Mouse (Mus musculus) embryonic stem cell, embryonic (primary cell): Measurements from ENCODE around the gene Ip6k1.

Experiments used
- CTCF ChIA-PET, 4 experiments: fragments of 300-600 bp in 2 of 4; fragments of 350-600 bp in 2 of 4; sonication (Branson Sonifier 250); formaldehyde crosslinking; loops; one replicate each; lab custom pipeline; 2022; ENCODE audit warnings: inconsistent platforms in 2 of 4; lab: Charles Lee
- POLR2A ChIA-PET, 4 experiments: fragments of 300-600 bp in 2 of 4; fragments of 350-600 bp in 2 of 4; sonication (Branson Sonifier 250); formaldehyde crosslinking; loops; one replicate each; lab custom pipeline; 2022; ENCODE audit warnings: antibody characterized with exemption in 4 of 4, inconsistent platforms in 1 of 4; lab: Charles Lee

The Ip6k1 gene

DNA sequence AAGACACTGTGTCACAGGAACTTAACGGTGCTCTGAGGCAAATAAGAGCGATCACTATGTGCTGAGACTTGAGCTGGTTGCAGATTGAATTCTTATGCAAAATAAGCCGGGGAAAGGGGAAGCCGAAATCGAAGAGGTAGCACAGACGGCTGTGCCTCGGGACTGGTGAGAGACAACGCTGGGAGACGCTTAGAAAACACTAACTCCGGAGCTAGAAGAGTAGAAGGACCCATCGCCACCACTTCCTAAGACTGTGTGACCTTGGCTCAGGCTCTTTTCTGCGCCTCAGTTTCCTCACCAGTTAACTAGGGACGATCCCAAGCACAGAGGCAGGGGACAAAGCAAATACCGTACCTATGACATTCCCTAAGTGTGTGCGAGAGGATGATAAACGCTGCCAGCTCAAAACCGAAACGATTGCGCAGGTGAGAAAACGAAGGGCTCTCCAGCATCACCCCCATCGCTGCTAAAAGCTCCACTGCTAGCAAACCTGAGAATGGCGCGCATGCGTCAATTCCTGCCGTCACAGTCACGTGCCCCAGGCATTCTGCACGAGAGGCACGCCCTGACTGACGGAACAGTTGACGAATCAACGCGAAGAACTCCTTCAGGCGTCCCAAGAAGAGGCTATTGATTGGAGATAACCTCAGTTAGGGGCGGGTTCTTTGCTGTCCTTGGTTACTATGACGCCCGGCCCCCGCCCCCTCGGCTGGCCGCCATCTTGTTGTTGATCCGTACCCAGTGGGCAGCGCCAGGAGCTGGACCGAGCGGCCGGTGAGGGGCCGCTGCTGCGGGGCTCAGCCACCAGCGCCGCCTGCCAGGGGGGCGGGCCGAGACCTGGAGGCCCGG is at the start of gene Ip6k1:
TSS of gene Ip6k1 (plus strand) at position 580 of the 849 bp plus-strand sequence.
- ChIA-PET CTCF (interaction anchor here (0.6 to 2.6 kb wide), 22 partner anchors 10 to 308 kb away, joined by 3 to 10 read pairs (median 5); partner anchors contain the start of genes Inka1 (in 2 of the 4) and Cdhr4 (in 1 of the 4)), POLR2A (interaction anchor here in 3 of 4 experiments (0.5 to 4.0 kb wide), 94 partner anchors 8 to 1621 kb away, joined by 3 to 32 read pairs (median 5); partner anchors contain the start of genes Amigo3 (in 3 of the 3), Cdhr4 (in 3 of the 3), Gmppb (in 3 of the 3) and Inka1 (in 3 of the 3))

DNA sequence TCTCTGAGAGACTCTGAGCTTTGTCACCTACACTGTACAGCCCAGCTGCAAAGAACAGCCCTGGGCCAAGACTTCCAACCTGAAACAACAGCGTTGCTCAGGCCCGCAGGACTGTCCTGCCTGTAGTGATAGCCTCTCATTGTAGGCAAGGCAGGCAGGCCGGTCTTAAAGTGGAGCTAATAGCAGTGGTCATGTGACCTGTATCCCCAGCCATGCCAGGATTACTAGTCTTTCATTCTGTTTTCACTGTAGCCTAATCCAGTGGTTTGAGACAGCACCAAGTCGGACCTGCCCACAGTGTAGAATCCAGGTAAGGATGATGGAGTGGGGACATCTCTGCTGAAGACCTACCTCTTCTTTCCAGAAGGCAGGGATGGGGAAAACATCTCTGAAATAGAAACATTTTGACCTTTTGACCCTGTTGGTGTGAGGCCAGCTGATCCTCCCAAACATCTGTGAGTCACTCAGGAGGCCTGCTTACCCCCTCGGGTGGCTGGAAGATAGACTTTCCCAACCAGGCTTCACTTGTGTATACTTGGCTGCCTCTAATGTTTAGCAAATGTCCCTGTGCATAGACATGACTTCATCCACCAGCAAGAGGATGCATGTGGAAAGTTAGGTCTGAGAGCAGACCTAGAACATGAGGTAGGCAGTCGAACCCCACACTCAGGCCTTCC is 46.5 kb upstream of the Ip6k1 start:
- ChIA-PET POLR2A (interaction anchor here in 2 of 4 experiments (1.0 to 2.0 kb wide), 6 partner anchors 25 to 51 kb away, joined by 3 to 4 read pairs (median 4); partner anchors contain the start of genes Mst1r (in 2 of the 2) and Ip6k1 (in 1 of the 2)), CTCF (interaction anchor here in 2 of 4 experiments (0.8 to 1.2 kb wide), 5 partner anchors 8 to 310 kb away, joined by 3 to 5 read pairs (median 3); partner anchors contain the start of gene Mon1a (in 1 of the 2))

DNA sequence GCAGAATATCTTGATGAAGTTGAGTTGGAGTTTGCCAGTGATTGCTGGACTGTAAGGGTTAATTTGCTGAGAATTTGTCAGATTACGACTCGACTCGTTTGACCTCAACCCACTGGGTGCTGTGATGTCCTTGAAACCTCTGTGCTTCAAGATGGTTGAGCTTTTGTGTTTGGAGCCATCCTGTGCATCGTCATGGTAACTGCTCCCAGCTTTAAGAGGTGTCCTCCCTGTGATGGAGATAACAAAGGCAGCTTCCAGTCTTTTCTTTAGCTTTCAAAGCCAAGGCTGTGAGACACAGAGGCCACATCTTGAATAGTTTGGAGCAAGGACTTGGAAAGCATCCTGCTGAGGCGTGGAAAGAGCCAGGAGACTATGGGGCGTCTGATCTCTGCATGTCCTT is 45.2 kb upstream of the Ip6k1 start:
- CTCF ChIA-PET: interaction anchor here in 3 of 4 experiments (0.7 to 1.5 kb wide), 5 partner anchors 15 to 56 kb away, joined by 3 to 6 read pairs (median 4); partner anchors contain the start of gene Inka1 (in 1 of the 3)
- POLR2A ChIA-PET: interaction anchor here (0.6 to 2.6 kb wide), 19 partner anchors 10 to 201 kb away, joined by 3 to 10 read pairs (median 4); partner anchors contain the start of genes Ip6k1 (in 2 of the 4), Gm20661 (in 1 of the 4), Gmppb (in 1 of the 4) and Inka1 (in 1 of the 4)

DNA sequence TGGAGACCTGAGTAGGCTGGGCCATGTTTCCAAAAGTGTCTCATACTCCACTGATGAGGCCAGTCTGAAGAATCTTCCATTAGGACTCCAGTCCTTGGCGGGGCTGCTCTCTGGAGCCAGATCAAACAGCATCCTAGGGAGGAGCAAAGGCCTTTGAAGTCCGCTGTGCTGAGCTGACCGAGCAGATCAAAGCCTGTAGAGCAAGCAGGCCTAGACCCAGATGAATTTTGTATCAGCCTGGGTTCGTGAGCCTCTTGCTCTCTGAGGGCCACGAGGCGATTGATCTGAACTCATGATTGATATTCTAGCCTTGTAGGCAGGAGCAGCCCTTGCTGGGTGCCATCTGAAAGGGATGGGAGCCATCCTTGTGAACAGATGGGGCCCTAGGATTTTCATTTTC is 42.4 kb upstream of the Ip6k1 start:
- ChIA-PET POLR2A (interaction anchor here in 2 of 4 experiments (1.0 to 5.6 kb wide), 8 partner anchors 8 to 94 kb away, joined by 3 to 46 read pairs (median 27); partner anchors contain the start of genes Amigo3 (in 1 of the 2), Mst1r (in 1 of the 2) and Traip (in 1 of the 2)), CTCF (interaction anchor here in 3 of 4 experiments (2.5 to 5.3 kb wide), 6 partner anchors 11 to 96 kb away, joined by 10 to 57 read pairs (median 16); partner anchors contain the start of gene Amigo3 (in 1 of the 3))

DNA sequence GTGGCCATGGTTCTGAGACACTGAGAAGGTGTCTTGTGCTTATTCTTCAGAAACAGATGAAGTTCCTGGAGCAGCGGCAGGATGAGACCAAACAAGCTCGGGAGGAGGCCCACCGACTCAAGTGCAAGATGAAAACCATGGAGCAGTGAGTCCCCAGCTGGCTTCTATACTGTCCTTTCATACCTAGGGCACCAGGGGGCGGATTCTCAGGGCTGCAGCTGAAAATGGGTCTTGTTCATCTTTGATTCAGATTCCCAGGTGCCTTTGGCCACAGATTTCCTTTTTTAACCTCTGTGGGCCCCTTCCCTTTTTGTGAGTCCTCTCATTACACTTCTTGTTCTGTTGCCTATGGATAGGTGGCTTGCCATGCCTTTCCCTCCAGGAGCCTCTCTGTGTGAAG is 41.4 kb upstream of the Ip6k1 start:
- CTCF ChIA-PET: interaction anchor here (0.8 to 5.3 kb wide), 60 partner anchors 9 to 323 kb away, joined by 3 to 88 read pairs (median 5); partner anchors contain the start of genes Inka1 (in 3 of the 4), Traip (in 3 of the 4), Amigo3 (in 2 of the 4) and Gm20661 (in 2 of the 4)
- POLR2A ChIA-PET: interaction anchor here in 3 of 4 experiments (0.5 to 5.6 kb wide), 48 partner anchors 9 to 495 kb away, joined by 3 to 46 read pairs (median 4); partner anchors contain the start of genes Inka1 (in 3 of the 3), Ip6k1 (in 3 of the 3), Amigo3 (in 2 of the 3) and Camkv (in 2 of the 3)

DNA sequence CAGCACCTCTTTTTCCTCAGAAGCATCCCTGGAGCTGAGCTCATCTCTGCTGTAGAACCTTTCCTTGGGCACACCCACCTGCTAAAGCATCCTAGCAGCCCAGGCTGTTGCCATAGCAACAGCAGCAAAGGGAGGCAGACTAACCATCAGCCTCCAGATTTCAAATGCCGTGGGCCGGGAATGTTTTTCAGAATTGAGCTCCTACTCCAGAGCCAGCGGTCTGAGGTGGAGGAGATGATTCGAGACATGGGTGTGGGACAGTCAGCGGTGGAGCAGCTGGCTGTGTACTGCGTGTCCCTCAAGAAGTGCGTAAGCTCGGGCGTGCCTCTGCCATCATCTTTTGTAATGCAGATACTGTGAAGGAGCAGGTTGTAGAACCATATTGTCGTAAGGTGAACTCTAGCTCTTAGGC is 40.9 kb upstream of the Ip6k1 start:
- CTCF ChIA-PET: interaction anchor here (0.5 to 5.3 kb wide), 79 partner anchors 9 to 1072 kb away, joined by 3 to 88 read pairs (median 4); partner anchors contain the start of genes Amigo3 (in 3 of the 4), Inka1 (in 3 of the 4), Mst1r (in 3 of the 4) and Traip (in 3 of the 4)
- POLR2A ChIA-PET: interaction anchor here in 3 of 4 experiments (0.6 to 5.6 kb wide), 56 partner anchors 10 to 384 kb away, joined by 3 to 46 read pairs (median 4); partner anchors contain the start of genes Inka1 (in 3 of the 3), Ip6k1 (in 3 of the 3), Amigo3 (in 2 of the 3) and Camkv (in 2 of the 3)

DNA sequence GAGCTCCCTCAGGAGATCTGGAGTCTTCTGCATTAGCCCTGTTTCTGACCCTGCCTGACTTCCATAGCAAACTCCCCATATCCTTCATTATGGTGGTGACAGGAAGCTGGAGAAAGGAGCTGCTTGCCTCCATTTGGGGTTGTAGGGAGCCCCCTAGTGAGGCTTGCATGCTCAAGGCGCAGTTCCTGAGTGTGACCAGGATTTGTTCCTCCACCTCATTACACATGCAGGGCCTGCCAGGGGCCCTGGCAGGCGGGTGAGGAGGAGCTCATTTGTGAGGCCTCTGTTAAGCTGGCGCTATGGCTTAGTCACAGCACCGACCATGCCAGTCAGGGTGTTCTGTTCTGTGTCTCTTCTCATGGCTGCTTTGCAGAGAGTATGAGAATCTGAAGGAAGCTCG is 40.4 kb upstream of the Ip6k1 start:
- ChIA-PET CTCF (interaction anchor here (0.5 to 5.3 kb wide), 79 partner anchors 8 to 1072 kb away, joined by 3 to 88 read pairs (median 4); partner anchors contain the start of genes Amigo3 (in 3 of the 4), Mst1r (in 3 of the 4), Traip (in 3 of the 4) and Gm20661 (in 2 of the 4)), POLR2A (interaction anchor here in 3 of 4 experiments (0.6 to 5.6 kb wide), 56 partner anchors 10 to 384 kb away, joined by 3 to 46 read pairs (median 4); partner anchors contain the start of genes Amigo3 (in 3 of the 3), Inka1 (in 3 of the 3), Ip6k1 (in 3 of the 3) and Cdhr4 (in 2 of the 3))

DNA sequence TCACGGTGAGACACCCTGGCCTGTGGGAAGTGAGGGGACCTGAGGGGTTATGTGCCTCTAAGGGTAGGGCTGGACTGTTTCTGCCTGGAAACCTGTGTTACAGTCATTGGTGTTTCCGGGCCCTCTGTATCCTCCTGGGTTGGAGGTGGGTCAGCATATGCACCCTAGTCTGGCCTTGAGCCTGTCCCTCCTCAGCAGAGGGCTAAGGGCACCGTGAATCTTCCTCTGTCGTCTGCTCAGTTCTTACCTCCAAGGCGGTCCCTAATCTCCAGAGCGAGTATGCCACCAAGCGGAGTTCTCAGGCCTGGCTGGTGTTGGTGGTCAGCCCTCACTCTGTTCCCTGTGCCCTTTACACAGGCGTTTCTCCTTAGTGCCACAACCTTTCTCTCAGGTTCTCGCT is 39.4 kb upstream of the Ip6k1 start:
- ChIA-PET POLR2A (interaction anchor here (0.6 to 5.6 kb wide), 20 partner anchors 9 to 117 kb away, joined by 3 to 46 read pairs (median 6); partner anchors contain the start of genes Amigo3 (in 2 of the 4), Inka1 (in 2 of the 4), Ip6k1 (in 2 of the 4) and Mst1r (in 1 of the 4)), CTCF (interaction anchor here (0.6 to 5.3 kb wide), 18 partner anchors 9 to 166 kb away, joined by 3 to 88 read pairs (median 7); partner anchors contain the start of genes Amigo3 (in 1 of the 4), Inka1 (in 1 of the 4) and Mst1r (in 1 of the 4))

DNA sequence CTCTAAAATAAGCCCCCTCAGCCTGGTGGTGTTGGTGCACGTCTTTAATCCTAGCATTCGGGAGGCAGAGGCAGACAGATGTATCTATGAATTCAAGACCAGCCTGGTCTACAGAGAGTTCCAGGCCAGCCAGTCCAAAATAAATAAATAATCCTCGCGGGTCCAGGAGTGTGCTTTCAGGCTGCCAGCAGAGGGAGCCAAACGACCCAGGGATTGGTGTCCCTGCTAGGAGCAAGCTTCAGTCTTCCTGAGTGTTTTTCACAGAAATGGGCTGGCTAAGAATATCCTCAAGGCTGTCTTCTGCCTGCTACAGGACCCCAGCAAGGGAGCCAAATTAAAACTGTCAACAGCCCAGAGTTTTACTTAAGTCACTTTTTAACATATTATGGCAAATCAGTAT is 38.6 kb upstream of the Ip6k1 start:
- ChIA-PET POLR2A (interaction anchor here in 3 of 4 experiments (0.6 to 5.6 kb wide), 21 partner anchors 8 to 681 kb away, joined by 3 to 46 read pairs (median 4); partner anchors contain the start of genes Amigo3 (in 2 of the 3), Inka1 (in 2 of the 3), Traip (in 2 of the 3) and Gm20661 (in 1 of the 3)), CTCF (interaction anchor here (0.5 to 5.3 kb wide), 50 partner anchors 8 to 1149 kb away, joined by 3 to 88 read pairs (median 4); partner anchors contain the start of genes Inka1 (in 4 of the 4), Amigo3 (in 2 of the 4), Cdhr4 (in 1 of the 4) and Gm20661 (in 1 of the 4))

DNA sequence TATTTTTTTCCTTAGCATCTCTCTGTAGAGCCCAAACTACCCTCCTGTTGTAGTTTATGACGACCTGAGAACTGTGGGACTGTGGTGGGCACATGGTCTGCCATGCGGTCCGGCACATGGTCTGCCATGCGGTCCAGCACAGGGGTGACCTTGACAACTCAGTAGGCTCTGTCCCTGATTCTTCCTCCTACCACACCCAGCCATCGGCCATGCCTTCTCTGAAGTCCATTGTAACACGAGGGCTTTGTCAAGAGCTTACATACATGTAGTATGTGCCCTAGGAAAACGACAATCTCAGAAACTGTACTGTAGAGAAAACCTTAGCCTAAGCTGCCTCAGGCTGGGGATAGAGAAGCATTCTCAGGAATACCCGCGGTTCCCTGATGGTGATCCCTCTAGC is 37.6 kb upstream of the Ip6k1 start:
- CTCF ChIA-PET: interaction anchor here in 3 of 4 experiments (1.2 to 5.3 kb wide), 9 partner anchors 21 to 246 kb away, joined by 4 to 88 read pairs (median 7); partner anchors contain the start of genes Inka1 (in 1 of the 3) and Mst1r (in 1 of the 3)
- POLR2A ChIA-PET: interaction anchor here in 3 of 4 experiments (0.6 to 4.7 kb wide), 11 partner anchors 13 to 131 kb away, joined by 3 to 46 read pairs (median 4); partner anchors contain the start of genes Inka1 (in 3 of the 3), Amigo3 (in 2 of the 3), Gmppb (in 1 of the 3) and Traip (in 1 of the 3)

DNA sequence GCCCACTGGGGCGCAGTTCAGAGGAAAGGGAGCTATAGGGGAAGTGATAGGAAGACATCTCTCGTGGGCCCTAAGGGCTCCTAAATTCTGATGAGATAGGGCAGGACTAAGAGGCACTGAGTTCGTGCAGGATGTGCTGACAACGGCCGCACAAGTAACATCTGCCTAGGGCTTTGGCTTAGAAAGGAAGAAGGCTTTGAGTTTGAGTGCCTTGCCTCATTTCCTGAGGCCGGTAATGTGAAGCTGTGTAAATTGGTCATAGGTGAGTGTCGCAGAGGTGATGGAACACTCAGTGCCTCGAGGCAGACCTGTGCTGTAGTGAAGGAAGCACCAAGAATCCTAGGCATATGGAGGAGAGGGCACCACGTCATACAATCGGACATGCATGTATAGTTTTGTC is 35.6 kb upstream of the Ip6k1 start:
- ChIA-PET CTCF (interaction anchor here in 3 of 4 experiments (0.9 to 1.3 kb wide), 3 partner anchors 19 to 44 kb away, joined by 3 read pairs; partner anchors contain the start of gene Inka1 (in 2 of the 3)), POLR2A (interaction anchor here in 2 of 4 experiments (0.8 to 2.1 kb wide), 6 partner anchors 9 to 87 kb away, joined by 3 to 6 read pairs (median 3); partner anchors contain the start of genes Amigo3 (in 1 of the 2) and Ip6k1 (in 1 of the 2))

DNA sequence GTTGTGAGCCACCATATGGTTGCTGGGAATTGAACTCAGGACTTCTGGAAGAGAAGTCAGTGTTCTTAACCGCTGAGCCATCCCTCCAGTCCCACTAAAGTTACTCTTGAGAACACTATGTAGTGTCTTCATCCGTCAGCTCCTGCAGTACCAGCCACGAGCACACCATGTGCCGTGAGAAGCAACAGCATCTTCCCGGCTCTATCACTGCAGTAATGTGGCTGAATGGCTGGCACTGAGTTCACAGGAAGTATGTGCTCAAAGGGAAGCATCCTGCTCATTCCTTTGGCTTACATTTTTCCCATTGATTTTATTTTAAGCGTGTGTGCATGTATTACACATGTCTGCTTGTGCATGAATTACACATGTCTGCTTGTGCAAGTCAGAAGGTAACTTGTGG is 34.9 kb upstream of the Ip6k1 start:
- CTCF ChIA-PET: interaction anchor here in 3 of 4 experiments (0.8 to 1.1 kb wide), 3 partner anchors 18 to 100 kb away, joined by 3 to 4 read pairs (median 3); partner anchors contain the start of gene Inka1 (in 1 of the 3)
- POLR2A ChIA-PET: interaction anchor here in 2 of 4 experiments (0.8 to 2.1 kb wide), 5 partner anchors 10 to 86 kb away, joined by 3 to 9 read pairs (median 6); partner anchors contain the start of genes Ip6k1 (in 2 of the 2) and Amigo3 (in 1 of the 2)

DNA sequence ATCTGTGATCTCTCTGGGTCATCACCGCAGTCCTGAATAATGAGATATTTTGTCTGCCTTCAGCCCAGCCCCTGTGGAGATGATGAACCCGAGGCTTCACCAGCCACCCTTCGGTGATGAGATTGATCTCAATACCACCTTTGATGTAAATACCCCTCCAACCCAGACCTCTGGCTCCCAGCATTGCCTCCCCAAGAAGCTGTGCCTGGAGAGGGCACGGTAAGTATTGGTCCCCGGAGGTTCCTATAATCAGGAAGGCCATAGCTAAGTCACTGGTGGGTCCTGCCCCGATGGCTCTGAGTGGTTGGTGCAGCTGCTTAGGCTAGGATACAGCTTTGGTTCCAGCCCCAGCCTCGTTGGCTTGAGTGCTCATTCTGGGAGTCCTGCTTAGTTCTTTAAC is 33.8 kb upstream of the Ip6k1 start:
- ChIA-PET POLR2A (interaction anchor here in 2 of 4 experiments (1.0 to 2.1 kb wide), 5 partner anchors 13 to 38 kb away, joined by 3 to 9 read pairs (median 6); partner anchors contain the start of genes Ip6k1 (in 2 of the 2) and Inka1 (in 1 of the 2)), CTCF (interaction anchor here in 2 of 4 experiments (0.6 to 1.1 kb wide), 2 partner anchors 14 to 99 kb away, joined by 3 to 4 read pairs; partner anchors contain the start of gene Gm20661 (in 1 of the 2))

DNA sequence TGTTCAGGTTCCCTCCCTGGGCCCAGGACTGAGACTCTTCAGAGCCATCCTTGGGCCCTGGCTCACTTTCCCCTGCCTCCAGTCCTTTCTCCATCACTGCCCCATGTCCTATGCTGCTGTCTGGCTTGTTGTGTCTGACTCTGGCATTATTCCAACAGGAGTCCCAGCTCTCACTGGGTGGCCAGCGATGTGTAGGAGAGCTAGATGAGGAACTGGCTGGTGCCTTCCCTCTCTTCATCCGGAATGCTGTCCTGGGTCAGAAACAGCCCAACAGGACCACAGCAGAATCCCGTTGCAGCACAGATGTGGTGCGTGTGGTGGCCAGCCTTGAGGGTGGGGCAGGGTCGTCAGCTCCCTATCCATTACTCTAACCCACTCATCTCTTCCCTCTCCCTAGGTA is 32.0 kb upstream of the Ip6k1 start:
- ChIA-PET CTCF (interaction anchor here in 3 of 4 experiments (0.6 to 4.2 kb wide), 7 partner anchors 9 to 411 kb away, joined by 3 to 27 read pairs (median 6); partner anchors contain the start of genes Amigo3 (in 1 of the 3) and Inka1 (in 1 of the 3)), POLR2A (interaction anchor here in 3 of 4 experiments (0.8 to 4.9 kb wide), 16 partner anchors 9 to 114 kb away, joined by 3 to 38 read pairs (median 7); partner anchors contain the start of genes Inka1 (in 3 of the 3), Ip6k1 (in 2 of the 3), Cdhr4 (in 1 of the 3) and Gm20661 (in 1 of the 3))
